Mouse (Mus musculus) B cell, adult 2 months (primary cell): ENCODE results near the gene Selenom.

Experiments
- DNase-seq, 2 experiments: peaks; one replicate each; pipeline ENCODE4 v3.0.0; 2022

The Selenom gene

GRCm38 (mm10) chr11:3515216-3515615 lies 732 bp downstream of the Selenom start:
- DNase-seq = no peak

GRCm38 (mm10) chr11:3515637-3516036 lies 1.2 kb downstream of the Selenom start:
- no peak for DNase-seq

GRCm38 (mm10) chr11:3516121-3516520 lies 1.6 kb downstream of the Selenom start:
- no peak for DNase-seq

- DNase-seq = peak; percentile 37
These were observed 2.7 kb downstream of the Selenom start for GRCm38 (mm10) chr11:3516859-3517845.

GRCm38 (mm10) chr11:3517846-3518732 lies 3.6 kb downstream of the Selenom start:
- DNase-seq = no peak

GRCm38 (mm10) chr11:3519051-3519726 lies 4.7 kb downstream of the Selenom start:
- no peak for DNase-seq

- DNase-seq = no peak
These were observed 5.4 kb downstream of the Selenom start for GRCm38 (mm10) chr11:3519756-3520398.

GRCm38 (mm10) chr11:3520919-3521318 lies 6.4 kb downstream of the Selenom start:
- DNase-seq = no peak

- no peak for DNase-seq
These were observed 7.1 kb downstream of the Selenom start for GRCm38 (mm10) chr11:3521339-3522224.

- DNase-seq = no peak
These were observed 8.0 kb downstream of the Selenom start for GRCm38 (mm10) chr11:3522285-3523000.

- DNase-seq = no peak
These were observed 9.5 kb downstream of the Selenom start for GRCm38 (mm10) chr11:3523840-3524582.

GRCm38 (mm10) chr11:3525560-3525959 lies 11.1 kb downstream of the Selenom start:
- no peak for DNase-seq

GRCm38 (mm10) chr11:3526207-3526606 lies 11.7 kb downstream of the Selenom start:
- DNase-seq = no peak

GRCm38 (mm10) chr11:3526979-3527738 lies 12.7 kb downstream of the Selenom start:
- DNase-seq = no peak

GRCm38 (mm10) chr11:3527766-3528165 lies 13.3 kb downstream of the Selenom start:
- no peak for DNase-seq

- no peak for DNase-seq
These were observed 13.7 kb downstream of the Selenom start for GRCm38 (mm10) chr11:3528208-3528607.

GRCm38 (mm10) chr11:3529476-3530252 lies 15.2 kb downstream of the Selenom start:
- no peak for DNase-seq

GRCm38 (mm10) chr11:3530731-3531130 lies 16.2 kb downstream of the Selenom start:
- no peak for DNase-seq
